Mouse (Mus musculus) neural tube, embryonic 14.5 days (tissue): ENCODE measurements at regions not wholly inside any gene's neighbourhood (a gene's known extent, or its start where the extent isn't known, plus 50 kb on each side); places are given as distances from the start of the nearest gene placed in this dataset.

Experiments used
- ATAC-seq: fragments of 200-750 bp; cut with Nextera tagmentation; 2 replicates; pipeline ENCODE4 v1.8.0; 2017; ENCODE audit warnings: low read depth, mild to moderate bottlenecking, moderate TSS enrichment, moderate library complexity
- H3K27ac ChIP-seq: fragments of 300-500 bp; sonication (generic); 2 replicates; pipeline ENCODE4 v1.5.1; 2014; ENCODE audit warnings: low read depth, mild to moderate bottlenecking, control low read depth, low read length, moderate library complexity, mixed read lengths
- H3K27me3 ChIP-seq: fragments of 300-500 bp; sonication (generic); 2 replicates; pipeline ENCODE4 v1.6.1; 2014; ENCODE audit warnings: low read length; ENCODE audit not compliant: control insufficient read depth, insufficient read depth
- H3K36me3 ChIP-seq: fragments of 300-500 bp; sonication (generic); 2 replicates; pipeline ENCODE4 v1.6.1; 2014; ENCODE audit warnings: low read length, mixed read lengths; ENCODE audit not compliant: control insufficient read depth, insufficient read depth
- H3K4me1 ChIP-seq: fragments of 300-500 bp; sonication (generic); 2 replicates; pipeline ENCODE4 v1.6.1; 2014; ENCODE audit warnings: low read length; ENCODE audit not compliant: control insufficient read depth, insufficient read depth
- H3K4me2 ChIP-seq: fragments of 300-500 bp; sonication (generic); 2 replicates; pipeline ENCODE4 v1.6.1; 2014; ENCODE audit warnings: mild to moderate bottlenecking, low read depth, low read length, control low read depth
- H3K4me3 ChIP-seq: fragments of 300-500 bp; sonication (generic); 2 replicates; pipeline ENCODE4 v1.5.1; 2014; ENCODE audit warnings: low read depth, low read length, control low read depth, mixed read lengths
- H3K9ac ChIP-seq: fragments of 300-500 bp; sonication (generic); replicated peaks from 2 replicates; pipeline ENCODE4 v1.6.1; 2014; ENCODE audit warnings: low read depth, mild to moderate bottlenecking, control low read depth, low read length, mixed read lengths
- H3K9me3 ChIP-seq: fragments of 300-500 bp; sonication (generic); 2 replicates; pipeline ENCODE4 v1.6.1; 2016; ENCODE audit warnings: low read length; ENCODE audit not compliant: control insufficient read depth
- WGBS: fragments of 180-500 bp; shearing (Covaris S2); extraction: QIAGEN DNeasy Blood & Tissue Kit; methylation state at CpG from one replicate; pipeline ENCODE4 v1.1.7; 2014; 5-methylcytosine and 5-hydroxymethylcytosine counted together

GRCm38 (mm10) chr7:59080109-59080508 lies 148.4 kb upstream of the Ube3a start:
- no peaks in the 10 kb centered on the region for H3K9me3 ChIP-seq
- H3K4me2 ChIP-seq = no peak overlapping the region
- WGBS = 60% methylated on average over 7 of the region's 7 CpGs
- H3K27me3 ChIP-seq = no peaks in the 10 kb centered on the region
- peak; percentile 68 for ATAC-seq
- H3K4me3 ChIP-seq = no peak overlapping the region
- no peak overlapping the region for H3K27ac ChIP-seq
- no peaks in the 10 kb centered on the region for H3K4me1 ChIP-seq
- H3K9ac ChIP-seq = no peak overlapping the region
- H3K36me3 ChIP-seq = no peaks in the 10 kb centered on the region
